Mouse (Mus musculus): ENCODE results near the gene Arid4b. TPM values are rescaled to one million over a fixed set of nuclear protein-coding genes. Genes with fewer than 3 reads are reported as not detected.
"Not testable (repeated sequence)": the region's sequence is repeated elsewhere in the genome, so short reads cannot be mapped to it uniquely, and the experiment has no call there.

The Arid4b gene
- polyA plus RNA-seq, 1 experiment from 2014 or later, result 72.1 TPM

DNA sequence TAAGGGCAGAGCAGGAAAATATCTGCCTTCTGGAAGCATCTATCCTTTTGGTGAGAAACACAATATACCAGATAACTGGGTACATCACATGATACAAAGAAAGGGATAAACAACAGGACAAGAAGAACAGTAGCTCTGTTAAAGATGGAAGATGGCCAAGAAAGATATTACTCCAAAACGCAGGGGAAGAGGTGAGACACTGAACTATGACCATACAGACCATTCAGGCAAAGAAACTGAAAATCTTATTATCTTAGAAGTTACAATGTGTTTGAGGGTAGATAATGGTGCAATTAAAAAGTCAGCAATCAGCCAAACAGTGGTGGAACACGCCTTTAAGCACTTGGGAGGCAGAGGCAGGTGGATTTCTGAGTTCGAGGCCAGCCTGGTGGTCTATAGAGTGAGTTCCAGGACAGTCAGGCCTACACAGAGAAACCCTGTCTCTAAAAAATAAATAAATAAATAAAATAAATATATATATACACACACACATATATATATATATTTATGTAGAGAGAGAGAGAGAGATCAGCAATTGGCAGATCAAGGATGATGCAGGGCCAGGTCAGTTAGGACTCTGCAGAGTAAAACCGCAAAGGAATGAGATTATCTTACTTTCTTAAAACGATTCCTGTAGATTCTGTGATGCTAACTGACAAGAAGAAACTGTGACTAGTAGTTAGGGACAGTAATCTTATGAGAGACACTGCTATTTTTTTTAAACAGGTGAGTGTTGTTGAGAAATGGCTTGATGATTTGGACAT lies 29.5 kb upstream of the Arid4b start:
- 93% methylated on average over 5 of the region's 5 CpGs for WGBS

DNA sequence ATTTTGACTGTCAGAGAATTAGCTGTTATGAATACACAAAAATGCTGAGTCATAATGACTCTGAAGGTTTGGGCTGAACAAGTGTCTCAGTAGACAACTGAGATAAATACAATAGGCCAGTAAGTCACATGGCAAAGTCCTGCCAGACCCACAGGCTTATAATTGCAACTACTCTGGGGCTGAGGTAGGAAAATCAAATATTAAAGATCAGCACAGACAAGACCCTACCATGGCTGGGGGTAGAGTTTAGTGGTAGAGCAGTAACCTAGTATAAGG lies 29.0 kb upstream of the Arid4b start:
- Histone ChIP-seq H3K36me3 (ENCODE audit: control insufficient read depth, insufficient read depth, low read length) (no peaks in the 10 kb centered on the region), H3K4me1 (ENCODE audit: control insufficient read depth, insufficient read depth, low read length) (peaks cover 3% of the 10 kb centered on the region; the same call in 1 of the 2 replicates), H3K4me2 (ENCODE audit: low read depth, low read length) (no peak overlapping the region), H3K9ac (replicated peaks; ENCODE audit: low read depth, low read length) (no peak overlapping the region), H3K27me3 (ENCODE audit: control insufficient read depth, insufficient read depth, low read length) (no peaks in the 10 kb centered on the region), H3K9me3 (ENCODE audit: control insufficient read depth, low read length) (no peaks in the 10 kb centered on the region), H3K4me3 (ENCODE audit: low read depth, low read length) (no peak overlapping the region), H3K27ac (ENCODE audit: low read depth, low read length) (no peak overlapping the region)
- no peak for ATAC-seq (ENCODE audit: low read depth)

More for the DNA sequence above, 29.5 kb upstream of the Arid4b start:
- no peak overlapping the region for H3K4me2 ChIP-seq (ENCODE audit: low read depth, low read length)
- no peak overlapping the region for H3K9ac ChIP-seq (replicated peaks; ENCODE audit: low read depth, low read length)
- no peak overlapping the region for H3K27ac ChIP-seq (ENCODE audit: low read depth, low read length)
- no peaks in the 10 kb centered on the region for H3K9me3 ChIP-seq (ENCODE audit: control insufficient read depth, low read length)
- peaks cover 3% of the 10 kb centered on the region; the same call in 1 of the 2 replicates for H3K4me1 ChIP-seq (ENCODE audit: control insufficient read depth, insufficient read depth, low read length)
- H3K4me3 ChIP-seq (ENCODE audit: low read depth, low read length), result no peak overlapping the region
- no peak for ATAC-seq (ENCODE audit: low read depth)
- no peaks in the 10 kb centered on the region for H3K27me3 ChIP-seq (ENCODE audit: control insufficient read depth, insufficient read depth, low read length)
- H3K36me3 ChIP-seq (ENCODE audit: control insufficient read depth, insufficient read depth, low read length), result no peaks in the 10 kb centered on the region

DNA sequence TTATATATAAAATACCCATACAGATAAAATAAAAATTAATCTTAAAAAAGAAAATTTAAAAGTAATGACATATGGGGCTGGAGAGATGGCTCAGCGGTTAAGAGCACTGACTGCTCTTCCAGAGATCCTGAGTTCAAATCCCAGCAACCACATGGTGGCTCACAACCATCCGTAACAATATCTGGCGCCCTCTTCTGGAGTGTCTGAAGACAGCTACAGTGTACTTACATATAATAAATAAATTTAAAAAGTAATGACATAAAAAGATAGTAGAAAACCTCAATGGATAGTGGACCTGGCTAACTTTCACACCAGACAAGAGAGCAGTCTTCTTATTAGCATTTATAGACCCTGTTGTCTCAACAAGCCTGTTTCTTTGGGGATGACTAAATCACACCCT lies 27.7 kb upstream of the Arid4b start:
- not testable (repeated sequence) for H3K4me3 ChIP-seq (ENCODE audit: low read depth, low read length); H3K4me2 ChIP-seq (ENCODE audit: low read depth, low read length); H3K27ac ChIP-seq (ENCODE audit: low read depth, low read length); H3K27me3 ChIP-seq (ENCODE audit: control insufficient read depth, insufficient read depth, low read length); H3K36me3 ChIP-seq (ENCODE audit: control insufficient read depth, insufficient read depth, low read length); H3K9ac ChIP-seq (replicated peaks; ENCODE audit: low read depth, low read length); ATAC-seq (ENCODE audit: low read depth); H3K4me1 ChIP-seq (ENCODE audit: control insufficient read depth, insufficient read depth, low read length); H3K9me3 ChIP-seq (ENCODE audit: control insufficient read depth, low read length)
- WGBS, result 94% methylated on average over 3 of the region's 3 CpGs

DNA sequence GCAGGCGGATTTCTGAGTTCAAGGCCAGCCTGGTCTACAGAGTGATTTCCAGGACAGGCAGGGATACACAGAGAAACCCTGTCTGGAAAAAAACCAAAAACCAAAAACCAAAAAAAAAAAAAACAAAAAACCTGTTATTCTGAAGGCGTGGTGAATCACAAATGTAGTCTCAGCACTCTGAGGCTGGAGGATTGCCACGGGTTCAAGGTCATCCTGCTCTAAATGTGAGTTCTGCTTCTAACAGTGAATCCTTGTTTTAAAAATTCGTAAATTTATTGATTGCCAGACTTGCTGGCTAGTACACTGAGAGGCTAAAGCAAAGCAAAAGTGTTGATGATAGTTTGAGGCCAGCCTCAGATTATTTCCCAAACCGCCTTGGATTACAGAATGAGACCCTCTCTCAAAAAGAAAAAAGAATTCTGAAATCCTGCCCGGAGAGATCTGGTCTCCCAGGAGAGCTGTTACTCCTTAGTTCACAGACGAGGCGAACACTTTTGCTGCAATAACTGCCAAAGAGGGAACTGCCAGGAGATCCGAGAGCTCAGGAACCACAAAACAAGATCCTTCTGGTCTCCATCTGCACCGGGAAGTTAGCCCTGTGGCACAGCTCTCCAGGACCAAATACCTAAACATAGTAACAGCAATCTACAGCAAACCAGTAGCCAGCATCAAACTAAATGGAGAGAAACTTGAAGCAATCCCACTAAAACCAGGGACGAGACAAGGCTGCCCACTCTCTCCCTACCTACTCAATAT lies 27.0 kb upstream of the Arid4b start:
- WGBS, result 89% methylated on average over 11 of the region's 11 CpGs
- peaks cover 8% of the 10 kb centered on the region for H3K4me1 ChIP-seq (ENCODE audit: control insufficient read depth, insufficient read depth, low read length)
- ATAC-seq (ENCODE audit: low read depth), result no peak
- H3K4me2 ChIP-seq (ENCODE audit: low read depth, low read length), result no peak overlapping the region
- H3K36me3 ChIP-seq (ENCODE audit: control insufficient read depth, insufficient read depth, low read length), result no peaks in the 10 kb centered on the region
- H3K27ac ChIP-seq (ENCODE audit: low read depth, low read length), result no peak overlapping the region
- no peaks in the 10 kb centered on the region for H3K9me3 ChIP-seq (ENCODE audit: control insufficient read depth, low read length)
- H3K9ac ChIP-seq (replicated peaks; ENCODE audit: low read depth, low read length), result no peak overlapping the region
- no peaks in the 10 kb centered on the region for H3K27me3 ChIP-seq (ENCODE audit: control insufficient read depth, insufficient read depth, low read length)
- H3K4me3 ChIP-seq (ENCODE audit: low read depth, low read length), result no peak overlapping the region

DNA sequence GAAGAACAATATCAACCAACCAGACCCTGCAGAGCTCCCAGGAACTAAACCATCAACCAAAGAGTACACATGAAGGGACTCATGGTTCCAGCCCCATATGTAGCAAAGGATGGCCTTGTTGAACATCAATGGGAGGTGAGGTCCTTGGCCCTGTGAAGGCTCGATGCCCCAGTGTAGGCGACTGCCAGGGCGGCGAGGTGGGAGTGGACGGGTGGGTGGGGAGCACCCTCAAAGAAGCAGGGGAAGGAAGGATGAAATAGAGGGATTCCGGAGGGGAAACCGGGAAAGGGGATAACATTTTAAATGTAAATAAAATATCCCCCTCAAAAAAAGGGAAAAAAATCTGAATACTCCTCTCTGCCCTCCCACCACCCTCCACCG lies 24.1 kb upstream of the Arid4b start:
- peak; percentile 64 for ATAC-seq (ENCODE audit: low read depth)
- H3K9me3 ChIP-seq (ENCODE audit: control insufficient read depth, low read length), result no peaks in the 10 kb centered on the region
- peak overlapping the region; percentile 78 for H3K4me2 ChIP-seq (ENCODE audit: low read depth, low read length)
- peak overlapping the region; percentile 67 for H3K4me3 ChIP-seq (ENCODE audit: low read depth, low read length)
- no peaks in the 10 kb centered on the region for H3K27me3 ChIP-seq (ENCODE audit: control insufficient read depth, insufficient read depth, low read length)
- peak overlapping the region; percentile 65 for H3K9ac ChIP-seq (replicated peaks; ENCODE audit: low read depth, low read length)
- no peaks in the 10 kb centered on the region for H3K36me3 ChIP-seq (ENCODE audit: control insufficient read depth, insufficient read depth, low read length)
- H3K4me1 ChIP-seq (ENCODE audit: control insufficient read depth, insufficient read depth, low read length), result peaks cover 8% of the 10 kb centered on the region
- H3K27ac ChIP-seq (ENCODE audit: low read depth, low read length), result peak overlapping the region; percentile 97
- WGBS, result 2% methylated on average over 8 of the region's 8 CpGs

DNA sequence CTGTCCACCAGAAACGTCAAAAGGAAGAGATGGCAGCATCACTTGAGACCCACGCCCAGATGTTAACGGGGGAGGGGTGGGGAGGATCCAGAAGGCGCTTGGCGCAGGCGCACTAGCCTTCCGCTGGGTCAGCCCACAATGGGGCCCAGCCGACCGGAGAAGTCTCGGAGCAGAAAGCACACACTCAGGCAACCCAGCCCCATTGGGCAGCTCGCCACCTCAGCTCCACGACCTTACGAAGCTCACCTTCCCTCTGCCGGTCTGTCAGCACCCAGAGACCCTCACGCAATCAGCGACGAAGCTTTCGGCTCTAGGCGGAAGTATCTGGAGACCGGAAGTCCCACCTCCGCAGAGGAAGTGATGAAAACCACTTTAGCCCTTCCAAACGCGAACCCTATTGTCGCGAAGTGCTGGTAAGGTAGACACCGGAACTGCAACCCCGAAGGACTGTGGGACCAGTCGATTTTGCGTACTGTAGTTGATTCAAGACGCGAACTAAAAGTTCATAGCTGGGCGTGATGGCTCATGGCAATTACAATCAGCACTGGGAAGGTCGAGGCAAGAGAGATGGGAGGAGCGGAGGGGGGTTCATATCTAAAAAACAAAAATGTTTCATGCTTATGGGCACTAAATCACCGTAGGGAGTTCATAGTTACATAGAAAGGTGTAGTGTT lies 23.6 kb upstream of the Arid4b start, which contains the start of gene Tbce:
TSS of gene Tbce (minus strand) at position 347 of the 674 bp plus-strand sequence.
- ATAC-seq (ENCODE audit: low read depth), result peak; percentile 97
- Histone ChIP-seq H3K36me3 (ENCODE audit: control insufficient read depth, insufficient read depth, low read length) (no peaks in the 10 kb centered on the region), H3K9ac (replicated peaks; ENCODE audit: low read depth, low read length) (peak within 1 kb of the TSS; percentile 65), H3K9me3 (ENCODE audit: control insufficient read depth, low read length) (no peaks in the 10 kb centered on the region), H3K4me3 (ENCODE audit: low read depth, low read length) (peak within 1 kb of the TSS; percentile 67), H3K4me2 (ENCODE audit: low read depth, low read length) (peak within 1 kb of the TSS; percentile 78), H3K4me1 (ENCODE audit: control insufficient read depth, insufficient read depth, low read length) (peaks cover 8% of the 10 kb centered on the region), H3K27me3 (ENCODE audit: control insufficient read depth, insufficient read depth, low read length) (no peaks in the 10 kb centered on the region), H3K27ac (ENCODE audit: low read depth, low read length) (peak within 1 kb of the TSS; percentile 97)
- WGBS, result 1% methylated on average over 35 of the region's 35 CpGs

DNA sequence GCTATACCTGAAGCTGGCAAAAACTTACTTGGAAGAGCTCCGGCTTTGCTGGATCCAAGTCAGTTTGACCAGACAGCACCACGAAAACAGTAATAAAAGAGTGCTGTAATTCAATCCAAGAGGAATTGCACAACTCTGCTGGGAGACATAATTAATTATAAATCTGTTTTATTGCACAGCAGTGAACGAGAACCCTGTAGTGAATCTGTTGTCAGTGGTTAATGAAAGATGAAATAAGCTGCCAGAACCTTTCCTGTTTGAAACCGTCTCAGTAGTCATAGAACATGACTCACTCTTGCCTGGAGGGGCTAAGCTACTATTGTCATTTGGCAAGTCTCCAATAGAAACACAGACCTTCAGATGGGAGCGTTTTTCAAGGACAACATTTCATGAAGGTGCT lies 22.8 kb upstream of the Arid4b start:
- ATAC-seq (ENCODE audit: low read depth), result no peak
- Histone ChIP-seq H3K9ac (replicated peaks; ENCODE audit: low read depth, low read length) (peak overlapping the region; percentile 65; the same call in 1 of the 2 replicates), H3K36me3 (ENCODE audit: control insufficient read depth, insufficient read depth, low read length) (no peaks in the 10 kb centered on the region), H3K4me2 (ENCODE audit: low read depth, low read length) (peak overlapping the region; percentile 78), H3K9me3 (ENCODE audit: control insufficient read depth, low read length) (no peaks in the 10 kb centered on the region), H3K4me1 (ENCODE audit: control insufficient read depth, insufficient read depth, low read length) (peaks cover 8% of the 10 kb centered on the region), H3K27me3 (ENCODE audit: control insufficient read depth, insufficient read depth, low read length) (no peaks in the 10 kb centered on the region), H3K27ac (ENCODE audit: low read depth, low read length) (peak overlapping the region; percentile 18; the same call in 1 of the 2 replicates), H3K4me3 (ENCODE audit: low read depth, low read length) (peak overlapping the region; percentile 67; the same call in 1 of the 2 replicates)
- WGBS, result 16% methylated on average over 5 of the region's 5 CpGs

DNA sequence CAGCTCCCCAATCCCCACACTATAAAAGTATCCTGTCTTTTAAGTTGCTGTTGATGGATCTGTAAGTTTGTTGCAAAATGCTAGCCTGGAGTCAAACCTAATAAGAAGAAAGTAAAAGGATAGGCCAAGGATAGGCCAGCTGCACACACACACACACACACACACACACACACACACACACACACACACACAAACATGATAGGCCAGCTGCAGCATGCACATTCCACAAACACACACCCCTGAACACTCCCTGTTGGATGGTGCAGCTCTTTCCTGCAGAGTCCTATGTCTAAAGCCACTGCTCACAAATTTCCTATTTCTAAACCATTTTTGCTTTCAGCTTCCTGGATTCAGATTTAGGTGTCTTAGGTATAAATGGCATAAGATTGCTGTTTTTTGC lies 19.2 kb upstream of the Arid4b start:
- Histone ChIP-seq H3K9me3 (ENCODE audit: control insufficient read depth, low read length) (no peaks in the 10 kb centered on the region), H3K4me1 (ENCODE audit: control insufficient read depth, insufficient read depth, low read length) (peaks cover 5% of the 10 kb centered on the region; the same call in 1 of the 2 replicates), H3K27me3 (ENCODE audit: control insufficient read depth, insufficient read depth, low read length) (no peaks in the 10 kb centered on the region), H3K27ac (ENCODE audit: low read depth, low read length) (no peak overlapping the region), H3K4me3 (ENCODE audit: low read depth, low read length) (no peak overlapping the region), H3K9ac (replicated peaks; ENCODE audit: low read depth, low read length) (no peak overlapping the region), H3K4me2 (ENCODE audit: low read depth, low read length) (no peak overlapping the region), H3K36me3 (ENCODE audit: control insufficient read depth, insufficient read depth, low read length) (peaks cover under 1% of the 10 kb centered on the region; the same call in 1 of the 2 replicates)
- no peak for ATAC-seq (ENCODE audit: low read depth)

DNA sequence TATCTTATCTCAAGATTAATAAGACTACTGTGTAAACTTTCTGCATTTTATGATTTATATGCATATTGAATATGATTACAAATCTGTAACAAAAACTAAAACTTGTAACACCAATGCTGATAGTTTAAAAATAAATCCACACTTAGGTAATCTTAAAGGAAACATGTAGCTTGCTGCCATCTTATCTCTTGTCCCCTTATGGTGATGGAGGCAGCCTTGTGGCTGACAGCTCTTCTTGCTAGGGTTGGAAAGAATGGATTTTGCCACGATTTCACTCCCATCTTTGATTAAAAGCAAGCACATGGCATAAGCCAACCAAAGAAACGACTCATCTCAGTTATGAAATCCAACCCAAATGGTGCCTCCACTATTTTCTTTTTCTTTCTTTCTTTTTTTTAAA lies 18.5 kb upstream of the Arid4b start:
- no peak overlapping the region for H3K27ac ChIP-seq (ENCODE audit: low read depth, low read length)
- no peaks in the 10 kb centered on the region for H3K27me3 ChIP-seq (ENCODE audit: control insufficient read depth, insufficient read depth, low read length)
- no peak for ATAC-seq (ENCODE audit: low read depth)
- H3K4me1 ChIP-seq (ENCODE audit: control insufficient read depth, insufficient read depth, low read length), result peaks cover 5% of the 10 kb centered on the region; the same call in 1 of the 2 replicates
- no peak overlapping the region for H3K4me3 ChIP-seq (ENCODE audit: low read depth, low read length)
- no peak overlapping the region for H3K4me2 ChIP-seq (ENCODE audit: low read depth, low read length)
- no peak overlapping the region for H3K9ac ChIP-seq (replicated peaks; ENCODE audit: low read depth, low read length)
- no peaks in the 10 kb centered on the region for H3K9me3 ChIP-seq (ENCODE audit: control insufficient read depth, low read length)
- H3K36me3 ChIP-seq (ENCODE audit: control insufficient read depth, insufficient read depth, low read length), result peaks cover 8% of the 10 kb centered on the region; the same call in 1 of the 2 replicates
- 77% methylated on average over 2 of the region's 2 CpGs for WGBS
